Mouse (Mus musculus): ENCODE data around the gene Polm. TPM values are rescaled to one million over a fixed set of nuclear protein-coding genes. Genes with fewer than 3 reads are reported as not detected.

The Polm gene
- polyA plus RNA-seq, 1 experiment from 2014 or later = 1.9 TPM

DNA sequence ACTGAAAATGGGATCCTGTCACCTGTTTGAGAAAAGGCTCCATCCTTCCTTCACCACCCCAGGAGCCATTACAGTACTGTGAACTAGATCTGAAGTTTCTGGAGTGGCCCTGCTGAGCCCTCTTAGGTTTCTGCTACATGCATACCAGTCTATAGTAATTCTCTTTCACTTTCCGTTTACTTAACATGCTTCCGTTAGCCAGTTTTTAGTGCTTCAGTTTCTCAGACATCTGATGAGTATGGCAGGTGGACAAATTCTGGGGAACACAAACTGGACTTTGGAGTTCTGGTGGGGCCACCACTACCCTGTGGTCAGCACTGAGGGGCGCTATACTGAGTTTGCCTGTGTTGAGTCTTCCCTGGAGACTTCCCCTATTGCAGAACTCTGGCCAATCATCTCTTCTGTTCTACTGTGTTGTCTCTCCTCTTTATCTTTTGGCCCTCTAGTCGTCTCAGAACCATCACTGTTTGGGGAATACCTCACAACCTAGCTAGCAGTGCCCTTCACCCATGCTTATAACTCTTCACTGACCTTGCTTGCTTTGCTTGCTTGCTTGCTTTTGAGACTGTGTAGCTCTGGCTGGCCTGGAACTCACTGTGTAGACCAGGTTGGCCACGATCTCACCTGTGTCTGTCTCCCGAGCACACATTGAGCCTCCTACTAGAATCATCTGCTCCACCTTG lies 48.6 kb downstream of the Polm start:
- H3K4me3 ChIP-seq (replicated peaks) = peak overlapping the region; percentile 82
- ATAC-seq (ENCODE audit: insufficient read depth) = no peak
- H3K27ac ChIP-seq (replicated peaks) = peak overlapping the region; percentile 98
- H3K4me2 ChIP-seq = peak overlapping the region; percentile 88
- WGBS (ENCODE audit: insufficient replicate concordance) = 29% methylated on average over 6 of the region's 6 CpGs
- peak overlapping the region; percentile 86 for H3K9ac ChIP-seq
- H3K4me1 ChIP-seq (replicated peaks) = peaks cover 38% of the 10 kb centered on the region
- peaks cover 30% of the 10 kb centered on the region for H3K36me3 ChIP-seq (replicated peaks)
- H3K27me3 ChIP-seq = no peaks in the 10 kb centered on the region
- H3K9me3 ChIP-seq (replicated peaks) = no peaks in the 10 kb centered on the region

DNA sequence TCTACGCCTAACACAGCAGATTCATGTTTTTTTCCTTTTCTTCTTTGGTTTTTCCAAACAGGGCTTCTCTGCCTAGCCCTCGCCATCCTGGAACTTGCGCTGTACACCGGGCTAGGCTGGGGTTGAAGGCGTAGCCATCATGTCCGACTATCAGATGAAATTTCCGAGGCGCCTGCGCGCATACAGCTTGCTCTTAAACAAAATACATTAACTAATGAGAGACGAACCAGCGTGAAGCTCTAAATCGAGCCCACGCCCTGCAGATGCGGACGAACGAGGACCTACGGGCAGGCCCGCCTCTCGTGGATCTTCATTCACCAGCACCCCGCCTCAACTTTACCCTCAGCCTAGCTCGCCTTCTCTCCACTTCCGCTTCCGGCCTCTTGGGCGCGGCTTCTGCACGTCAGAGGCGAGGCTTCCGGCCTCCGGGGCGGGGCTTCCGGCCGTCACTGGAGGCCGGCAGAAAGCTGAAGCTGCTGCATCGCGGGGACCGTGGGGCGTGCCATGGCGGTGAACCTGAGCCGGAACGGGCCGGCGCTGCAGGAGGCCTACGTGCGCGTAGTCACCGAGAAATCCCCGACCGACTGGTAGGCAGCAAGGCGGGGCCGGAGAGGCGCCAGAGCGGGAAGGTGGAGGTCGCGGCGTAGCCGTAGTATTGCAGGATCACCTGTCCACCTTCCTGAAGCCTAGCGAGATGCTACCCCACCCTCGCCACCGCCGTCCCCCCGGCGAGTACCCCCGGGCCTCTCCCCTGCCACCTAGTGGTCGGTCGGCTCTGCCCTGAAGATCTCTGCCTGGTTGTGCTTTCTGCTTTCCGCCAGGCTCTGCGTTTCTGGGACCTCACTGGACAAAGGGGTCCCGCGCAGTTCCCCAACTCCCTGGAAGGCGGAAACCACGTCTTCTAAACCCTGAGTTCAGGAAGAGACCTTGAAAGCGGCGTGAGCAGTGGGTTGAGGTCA lies 49.5 kb downstream of the Polm start, which contains the start of gene Dbnl:
Dbnl (plus strand) TSS at position 433 of the 959 bp plus-strand sequence.
- H3K9ac ChIP-seq = peak within 1 kb of the TSS; percentile 86
- peaks cover 38% of the 10 kb centered on the region for H3K4me1 ChIP-seq (replicated peaks)
- under 1% methylated on average over 74 of the region's 74 CpGs for WGBS (ENCODE audit: insufficient replicate concordance)
- ATAC-seq (ENCODE audit: insufficient read depth) = peak; percentile 95
- H3K27me3 ChIP-seq = no peaks in the 10 kb centered on the region
- peaks cover 21% of the 10 kb centered on the region for H3K36me3 ChIP-seq (replicated peaks)
- no peaks in the 10 kb centered on the region for H3K9me3 ChIP-seq (replicated peaks)
- peak within 1 kb of the TSS; percentile 88 for H3K4me2 ChIP-seq
- peak within 1 kb of the TSS; percentile 82 for H3K4me3 ChIP-seq (replicated peaks)
- H3K27ac ChIP-seq (replicated peaks) = peak within 1 kb of the TSS; percentile 98

DNA sequence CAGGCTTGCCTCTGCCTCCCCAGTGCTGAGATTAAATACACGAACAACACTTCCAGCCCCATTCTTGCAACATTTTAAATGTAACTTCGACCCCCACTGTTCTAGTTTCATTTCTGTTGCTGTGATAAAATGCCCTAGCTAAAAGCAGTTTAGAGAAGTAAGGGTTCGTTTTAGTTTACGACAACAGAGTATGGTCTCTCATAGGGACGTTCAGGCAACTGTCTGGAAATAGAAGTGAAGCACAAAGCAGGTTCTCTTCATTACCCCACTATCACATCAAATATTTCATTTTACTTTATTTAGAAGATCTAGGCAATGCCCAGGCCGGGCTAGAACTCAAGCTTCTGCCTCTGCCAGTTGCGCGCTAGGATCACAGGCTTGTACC lies 50.2 kb downstream of the Polm start:
- peaks cover 17% of the 10 kb centered on the region for H3K36me3 ChIP-seq (replicated peaks)
- no peaks in the 10 kb centered on the region for H3K9me3 ChIP-seq (replicated peaks)
- peaks cover 41% of the 10 kb centered on the region for H3K4me1 ChIP-seq (replicated peaks)
- WGBS (ENCODE audit: insufficient replicate concordance) = 15% methylated on average over 8 of the region's 8 CpGs
- peak overlapping the region; percentile 98 for H3K27ac ChIP-seq (replicated peaks)
- peak overlapping the region; percentile 82 for H3K4me3 ChIP-seq (replicated peaks)
- no peak for ATAC-seq (ENCODE audit: insufficient read depth)
- H3K9ac ChIP-seq = peak overlapping the region; percentile 86
- H3K27me3 ChIP-seq = no peaks in the 10 kb centered on the region
- peak overlapping the region; percentile 88 for H3K4me2 ChIP-seq

DNA sequence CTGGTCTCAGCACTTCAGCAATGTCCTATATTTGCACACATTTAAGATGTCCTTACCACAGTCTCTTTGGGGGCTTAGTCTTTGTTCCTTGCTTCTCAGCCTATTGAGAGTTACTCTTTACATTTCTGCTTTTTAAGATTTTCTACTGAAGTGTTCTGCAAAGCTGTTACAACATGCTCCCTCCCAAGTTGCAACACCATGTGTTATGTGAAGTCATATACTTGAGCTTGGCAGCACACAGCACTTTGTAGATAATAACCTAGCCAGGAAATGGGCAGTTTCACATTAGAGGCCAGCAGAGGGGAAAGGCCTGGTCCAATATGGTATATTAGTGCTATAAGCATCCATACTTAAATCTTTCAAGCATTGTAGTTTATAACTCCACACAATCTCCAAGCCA lies 52.1 kb downstream of the Polm start:
- Histone ChIP-seq H3K4me3 (replicated peaks) (no peak overlapping the region), H3K9ac (no peak overlapping the region), H3K4me2 (no peak overlapping the region), H3K4me1 (replicated peaks) (peaks cover 48% of the 10 kb centered on the region), H3K27me3 (no peaks in the 10 kb centered on the region), H3K27ac (replicated peaks) (peak overlapping the region; percentile 58; the same call in 1 of the 2 replicates), H3K36me3 (replicated peaks) (0 out of 2 replicates have a peak, but pooled peaks cover 1% of the 10 kb centered on the region), H3K9me3 (replicated peaks) (no peaks in the 10 kb centered on the region)
- ATAC-seq (ENCODE audit: insufficient read depth) = no peak

DNA sequence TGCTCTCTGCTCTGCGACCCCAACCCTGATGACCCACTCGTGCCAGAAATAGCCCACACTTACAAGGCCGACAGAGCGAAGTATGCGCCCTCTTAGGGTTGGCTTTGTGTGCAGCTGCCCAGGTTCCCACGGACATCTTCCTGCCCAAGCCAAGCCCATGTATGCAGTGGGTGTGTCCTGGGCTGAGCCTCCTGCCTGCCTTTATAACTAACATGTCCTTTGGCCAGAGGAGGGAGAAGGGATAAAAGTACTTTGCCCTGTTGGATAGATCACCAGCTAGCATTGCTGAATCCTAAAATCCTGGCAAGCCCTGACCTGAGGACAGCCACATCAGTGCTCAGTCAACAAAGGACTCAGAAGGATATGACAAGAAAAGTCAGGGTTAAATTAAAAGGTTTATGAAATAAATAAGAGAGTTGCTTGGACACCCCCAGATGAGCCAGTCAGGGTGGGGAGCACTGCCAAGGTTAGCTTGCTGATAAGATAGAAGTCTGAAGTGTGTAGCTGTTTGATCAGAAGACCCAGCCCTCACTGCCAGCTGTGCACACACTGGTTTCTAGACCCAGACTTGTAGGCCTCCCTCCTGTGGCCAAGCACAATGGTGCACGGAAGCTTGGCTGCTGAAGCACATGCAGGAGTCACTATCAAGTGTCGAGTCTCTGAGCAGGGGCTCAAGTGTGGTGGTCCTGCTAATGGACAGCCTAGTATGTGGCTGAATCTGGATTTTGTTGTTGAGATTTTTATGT lies 55.4 kb downstream of the Polm start:
- 43% methylated on average over 8 of the region's 8 CpGs for WGBS (ENCODE audit: insufficient replicate concordance)
- peaks cover 29% of the 10 kb centered on the region for H3K4me1 ChIP-seq (replicated peaks)
- peak overlapping the region; percentile 15 for H3K27ac ChIP-seq (replicated peaks)
- H3K36me3 ChIP-seq (replicated peaks) = no peaks in the 10 kb centered on the region
- peak; percentile 82 for ATAC-seq (ENCODE audit: insufficient read depth)
- H3K27me3 ChIP-seq = no peaks in the 10 kb centered on the region
- no peak overlapping the region for H3K9ac ChIP-seq
- no peaks in the 10 kb centered on the region for H3K9me3 ChIP-seq (replicated peaks)
- H3K4me3 ChIP-seq (replicated peaks) = no peak overlapping the region
- peak overlapping the region; percentile 42 for H3K4me2 ChIP-seq

DNA sequence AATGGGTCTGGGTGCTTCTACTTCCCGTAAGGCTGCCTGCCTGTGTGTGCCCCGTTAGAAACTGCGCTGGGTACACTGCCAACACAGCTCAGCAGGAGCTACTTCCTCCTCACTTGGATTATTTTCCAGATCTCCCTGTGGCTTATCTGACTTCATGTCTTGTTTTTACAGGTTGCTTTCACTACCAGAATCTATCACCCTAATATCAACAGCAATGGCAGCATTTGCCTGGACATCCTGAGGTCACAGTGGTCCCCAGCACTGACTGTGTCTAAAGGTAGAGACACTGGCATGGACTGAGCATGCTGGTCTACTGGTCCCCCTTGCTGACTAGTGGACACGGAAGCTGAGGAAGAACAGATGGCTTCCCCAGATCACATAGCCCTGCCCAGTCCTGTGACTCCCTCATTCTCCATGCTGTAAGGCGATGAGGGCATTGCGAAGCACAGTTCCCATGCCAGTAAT lies 57.7 kb downstream of the Polm start:
- H3K36me3 ChIP-seq (replicated peaks) = no peaks in the 10 kb centered on the region
- H3K27me3 ChIP-seq = no peaks in the 10 kb centered on the region
- H3K4me3 ChIP-seq (replicated peaks) = no peak overlapping the region
- ATAC-seq (ENCODE audit: insufficient read depth) = no peak
- no peak overlapping the region for H3K9ac ChIP-seq
- WGBS (ENCODE audit: insufficient replicate concordance) = 80% methylated on average over 6 of the region's 6 CpGs
- peaks cover 13% of the 10 kb centered on the region for H3K4me1 ChIP-seq (replicated peaks)
- H3K27ac ChIP-seq (replicated peaks) = no peak overlapping the region
- H3K9me3 ChIP-seq (replicated peaks) = no peaks in the 10 kb centered on the region
- no peak overlapping the region for H3K4me2 ChIP-seq

DNA sequence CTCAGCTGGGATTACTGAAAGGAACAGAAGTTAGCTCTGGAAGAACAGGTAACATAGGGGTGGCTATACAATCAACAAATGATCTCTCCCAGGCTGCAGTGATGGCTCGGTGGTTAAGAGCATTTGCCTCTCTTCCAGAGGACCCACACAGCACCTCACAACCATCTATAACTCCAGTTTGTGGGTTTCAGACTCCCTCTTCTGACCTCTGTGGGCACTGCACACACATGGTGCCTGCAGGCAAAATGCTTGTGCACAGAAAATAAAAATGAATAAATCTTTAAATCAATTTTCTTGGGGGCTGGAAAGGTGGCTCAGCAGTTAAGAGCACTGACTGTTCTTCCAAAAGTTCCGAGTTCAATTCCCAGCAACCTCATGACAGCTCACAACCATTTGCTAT lies 59.3 kb downstream of the Polm start:
- H3K27ac ChIP-seq (replicated peaks) = no peak overlapping the region
- WGBS (ENCODE audit: insufficient replicate concordance) = 57% methylated on average over 2 of the region's 2 CpGs
- H3K36me3 ChIP-seq (replicated peaks) = no peaks in the 10 kb centered on the region
- H3K9ac ChIP-seq = no peak overlapping the region
- H3K4me3 ChIP-seq (replicated peaks) = no peak overlapping the region
- ATAC-seq (ENCODE audit: insufficient read depth) = no peak
- no peaks in the 10 kb centered on the region for H3K27me3 ChIP-seq
- no peak overlapping the region for H3K4me2 ChIP-seq
- peaks cover 13% of the 10 kb centered on the region for H3K4me1 ChIP-seq (replicated peaks)
- H3K9me3 ChIP-seq (replicated peaks) = no peaks in the 10 kb centered on the region

Other genes with a start within 250 kb of the Polm start
- gene Mrps24, start 122.3 kb downstream of the Polm start, polyA plus RNA-seq (2015; fragmentation: Nextera tagmentation; extraction: Ambion mirVana) = 88.8 and 90.8 TPM in 2 replicates
- gene Urgcp, start 75.6 kb downstream of the Polm start, polyA plus RNA-seq (2015; fragmentation: Nextera tagmentation; extraction: Ambion mirVana) = 8.4 and 8.7 TPM in 2 replicates
- gene Dbnl, start 49.5 kb downstream of the Polm start, polyA plus RNA-seq (2015; fragmentation: Nextera tagmentation; extraction: Ambion mirVana) = 44.5 and 49.3 TPM in 2 replicates
- gene Pgam2, start 34.3 kb downstream of the Polm start, polyA plus RNA-seq (2015; fragmentation: Nextera tagmentation; extraction: Ambion mirVana) = 7.5 and 12.4 TPM in 2 replicates
- gene Aebp1, start 23.9 kb upstream of the Polm start, polyA plus RNA-seq (2015; fragmentation: Nextera tagmentation; extraction: Ambion mirVana) = 7.0 and 8.2 TPM in 2 replicates
- 58.8 and 64.0 TPM in 2 replicates for gene Pold2, start 40.3 kb upstream of the Polm start, polyA plus RNA-seq (2015; fragmentation: Nextera tagmentation; extraction: Ambion mirVana)
- 4.5 and 5.0 TPM in 2 replicates for gene Myl7, start 60.8 kb upstream of the Polm start, polyA plus RNA-seq (2015; fragmentation: Nextera tagmentation; extraction: Ambion mirVana)
- gene Gck, start 112.1 kb upstream of the Polm start, polyA plus RNA-seq (2015; fragmentation: Nextera tagmentation; extraction: Ambion mirVana) = 0.41 and 0.59 TPM in 2 replicates
- 18.8 and 19.7 TPM in 2 replicates for gene Ykt6, start 117.7 kb upstream of the Polm start, polyA plus RNA-seq (2015; fragmentation: Nextera tagmentation; extraction: Ambion mirVana)
- gene Camk2b, start 228.3 kb upstream of the Polm start, polyA plus RNA-seq (2015; fragmentation: Nextera tagmentation; extraction: Ambion mirVana) = 1.1 and 1.3 TPM in 2 replicates